Mouse (Mus musculus) CH12.LX (cell line): Measurements from ENCODE around the gene Nexmif. TPM values are rescaled to one million over a fixed set of nuclear protein-coding genes. Genes with fewer than 3 reads are reported as not detected.

Experiments used
- DNase-seq: peaks from one replicate; pipeline ENCODE4 v3.0.0-alpha.2; 2013; ENCODE audit errors: extremely low read depth
- H3K27ac ChIP-seq: 2 replicates; pipeline ENCODE4 v1.5.1; 2012; ENCODE audit warnings: low read depth, mild to moderate bottlenecking, control low read depth, moderate library complexity; ENCODE audit not compliant: insufficient read depth
- H3K27me3 ChIP-seq: replicated peaks from 2 replicates; pipeline ENCODE3; 2012; ENCODE audit warnings: inconsistent platforms
- H3K36me3 ChIP-seq, 2 experiments: replicated peaks in 1 of 2; 2 replicates each; pipeline versions ENCODE3 to v1.6.1; 2012; ENCODE audit warnings: inconsistent platforms in 1 of 2, low read length in 1 of 2, mild to moderate bottlenecking in 1 of 2, mixed read lengths in 1 of 2, moderate library complexity in 1 of 2; ENCODE audit not compliant: control insufficient read depth in 1 of 2, insufficient read depth in 1 of 2
- H3K4me1 ChIP-seq, 2 experiments: 2 replicates each; pipeline ENCODE4 v1.6.1; 2012; ENCODE audit warnings: inconsistent platforms in 1 of 2, moderate library complexity in 1 of 2; ENCODE audit not compliant: insufficient read depth in 2 of 2, control insufficient read depth in 1 of 2
- H3K4me2 ChIP-seq: 2 replicates; pipeline ENCODE4 v1.6.1; 2012; ENCODE audit warnings: low read depth, mild to moderate bottlenecking, control low read depth; ENCODE audit not compliant: poor library complexity, insufficient read depth, severe bottlenecking
- H3K4me3 ChIP-seq, 3 experiments: fragments of 150-350 bp in 1 of 3; sonication (generic) in 1 of 3; replicated peaks in 1 of 3; 2 replicates each; pipeline versions ENCODE3 to v1.5.1; 2011 to 2012; ENCODE audit warnings: low read depth in 2 of 3, low read length in 2 of 3, mild to moderate bottlenecking in 2 of 3, moderate library complexity in 2 of 3, control low read depth in 1 of 3, improper control_type of control experiment in 1 of 3, inconsistent platforms in 1 of 3, mixed read lengths in 1 of 3; ENCODE audit not compliant: poor library complexity in 1 of 3
- H3K79me2 ChIP-seq: replicated peaks from 2 replicates; pipeline ENCODE4 v1.6.1; 2012; ENCODE audit warnings: mild to moderate bottlenecking, moderate library complexity; ENCODE audit not compliant: control insufficient read depth, poor library complexity, insufficient read depth, severe bottlenecking; ENCODE audit errors: extremely low read depth
- H3K9ac ChIP-seq: 2 replicates; pipeline ENCODE4 v1.6.1; 2012; ENCODE audit warnings: low read depth, mild to moderate bottlenecking, control low read depth, moderate library complexity; ENCODE audit not compliant: insufficient read depth
- H3K9me3 ChIP-seq: replicated peaks from 2 replicates; pipeline ENCODE3; 2012; ENCODE audit warnings: low read length, inconsistent platforms, mixed read lengths
- BHLHE40 ChIP-seq: IDR thresholded peaks from 2 replicates; pipeline ENCODE4 v1.6.1; 2011; ENCODE audit warnings: mild to moderate bottlenecking, low read depth, low read length, improper control_type of control experiment
- CHD1 ChIP-seq: IDR thresholded peaks from 2 replicates; pipeline ENCODE4 v1.6.1; 2012; ENCODE audit warnings: low read depth, low read length, improper control_type of control experiment, inconsistent platforms
- CTCF ChIP-seq, 2 experiments: IDR thresholded peaks in 1 of 2; conservative IDR thresholded peaks in 1 of 2; 2 replicates each; pipeline ENCODE4 v1.5.1; 2011 to 2012; ENCODE audit warnings: low read depth in 2 of 2, low read length in 2 of 2, improper control_type of control experiment in 1 of 2, inconsistent platforms in 1 of 2, mild to moderate bottlenecking in 1 of 2, moderate library complexity in 1 of 2
- ELF1 ChIP-seq: IDR thresholded peaks from 2 replicates; pipeline ENCODE4 v1.6.1; 2014; ENCODE audit warnings: low read depth, mild to moderate bottlenecking, inconsistent platforms, low read length, improper control_type of control experiment
- EP300 ChIP-seq: IDR thresholded peaks from 2 replicates; pipeline ENCODE4 v1.6.1; 2011; ENCODE audit warnings: low read length, improper control_type of control experiment
- HCFC1 ChIP-seq: IDR thresholded peaks from 2 replicates; pipeline ENCODE4 v1.6.1; 2012; ENCODE audit warnings: low read depth, mild to moderate bottlenecking, inconsistent platforms, low read length, improper control_type of control experiment
- IRF4 ChIP-seq: IDR thresholded peaks from 2 replicates; pipeline ENCODE4 v1.6.1; 2014; ENCODE audit warnings: low read depth, mild to moderate bottlenecking, inconsistent platforms, low read length, improper control_type of control experiment
- JUND ChIP-seq: conservative IDR thresholded peaks from 2 replicates; pipeline ENCODE4 v1.6.1; 2011; ENCODE audit warnings: low read depth, low read length, improper control_type of control experiment
- KAT2A ChIP-seq: IDR thresholded peaks from 2 replicates; pipeline ENCODE4 v1.6.1; 2012; ENCODE audit warnings: low read length, improper control_type of control experiment, inconsistent platforms; ENCODE audit not compliant: insufficient replicate concordance
- MAFK ChIP-seq: IDR thresholded peaks from 2 replicates; pipeline ENCODE4 v1.6.1; 2011; ENCODE audit warnings: low read length, improper control_type of control experiment; ENCODE audit not compliant: insufficient replicate concordance
- MAZ ChIP-seq: IDR thresholded peaks from 2 replicates; pipeline ENCODE4 v1.6.1; 2012; ENCODE audit warnings: low read depth, mild to moderate bottlenecking, inconsistent platforms, low read length, improper control_type of control experiment, moderate library complexity
- MEF2A ChIP-seq: IDR thresholded peaks from 2 replicates; pipeline ENCODE4 v1.6.1; 2014; ENCODE audit warnings: low read depth, mild to moderate bottlenecking, inconsistent platforms, low read length, improper control_type of control experiment, borderline replicate concordance
- POLR2AphosphoS2 ChIP-seq: IDR thresholded peaks from 2 replicates; pipeline ENCODE4 v1.6.1; 2011; ENCODE audit warnings: low read depth, low read length, improper control_type of control experiment
- SMC3 ChIP-seq: IDR thresholded peaks from 2 replicates; pipeline ENCODE4 v1.6.1; 2011; ENCODE audit warnings: low read depth, low read length, improper control_type of control experiment
- UBTF ChIP-seq: IDR thresholded peaks from 2 replicates; pipeline ENCODE4 v1.6.1; 2012; ENCODE audit warnings: low read depth, mild to moderate bottlenecking, inconsistent platforms, low read length, improper control_type of control experiment, moderate library complexity
- USF2 ChIP-seq: conservative IDR thresholded peaks from 2 replicates; pipeline ENCODE4 v1.6.1; 2011; ENCODE audit warnings: low read depth, low read length, improper control_type of control experiment
- ZKSCAN1 ChIP-seq: IDR thresholded peaks from 2 replicates; pipeline ENCODE4 v1.6.1; 2012; ENCODE audit warnings: low read depth, inconsistent platforms, low read length, improper control_type of control experiment, borderline replicate concordance
- ZNF384 ChIP-seq: IDR thresholded peaks from 2 replicates; pipeline ENCODE4 v1.6.1; 2012; ENCODE audit warnings: low read depth, low read length, improper control_type of control experiment, inconsistent platforms
- dilution Hi-C: fragments of 300-500 bp; cut with MboI; formaldehyde crosslinking; loops from 2 replicates; pipeline ENCODE4 v1.14.3; 2020; ENCODE audit warnings: low sequenced_read_pairs; ENCODE audit not compliant: extremely low pct_unique_long_range_greater_than_20kb, extremely low pct_ligation_motif_present
- in situ Hi-C: fragments of 300-500 bp; cut with MboI; formaldehyde crosslinking; loops from 3 replicates; pipeline ENCODE4 v1.14.3; 2019; ENCODE audit warnings: low sequenced_read_pairs, low pct_ligation_motif_present, low pct_unique_long_range_greater_than_20kb, mixed read lengths
- polyA plus RNA-seq: library from polyadenylated mRNA; unstranded; fragments of >175 nt; gene quantifications from 2 replicates; pipeline ENCODE4 v1.2.1, GENCODE M21; 2012; ENCODE audit warnings: low read depth; ENCODE audit not compliant: insufficient read length
- total RNA-seq, 2 experiments: library from RNA; depleted of rRNA; stranded (reverse); fragments of 300-350 nt in 1 of 2; fragments of >200 nt in 1 of 2; gene quantifications; 2 replicates each; pipeline ENCODE4 v1.2.3; 2012 to 2014

Nexmif gene
- total and polyA plus RNA-seq, 3 experiments: not detected

DNA sequence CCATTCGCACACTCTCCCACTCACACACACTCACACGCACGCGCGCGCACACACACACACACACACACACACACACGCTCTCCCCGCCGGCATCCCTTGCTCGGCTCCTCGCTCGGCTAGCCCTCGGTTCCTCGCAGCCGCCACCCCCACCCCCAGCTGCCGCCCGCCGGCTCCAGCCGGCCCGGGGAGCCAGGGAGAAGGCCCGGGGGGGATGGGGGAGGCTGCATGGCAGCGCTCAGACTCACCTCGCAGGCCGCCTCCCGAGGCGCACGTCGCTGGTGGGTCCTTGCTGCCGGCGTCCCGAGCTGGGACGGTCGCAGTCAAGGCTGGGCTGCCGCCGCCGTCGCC, 623 bp downstream of the Nexmif start:
- H3K4me1 ChIP-seq: no peaks in the 10 kb centered on the region
- H3K9me3 ChIP-seq: peaks cover 5% of the 10 kb centered on the region
- H3K4me2 ChIP-seq: no peak overlapping the region
- H3K9ac ChIP-seq: no peak overlapping the region
- dilution Hi-C loops (no loop called here), in situ Hi-C loops (no loop called here)
- TF ChIP-seq JUND (no peak), BHLHE40 (no peak), POLR2AphosphoS2 (no peak), ELF1 (no peak), UBTF (no peak), MAZ (no peak), ZKSCAN1 (no peak), ZNF384 (no peak), USF2 (no peak), HCFC1 (no peak)
- H3K36me3 ChIP-seq: no peaks in the 10 kb centered on the region
- H3K4me3 ChIP-seq: no peak overlapping the region
- no peak overlapping the region for H3K27ac ChIP-seq
- H3K79me2 ChIP-seq: no peaks in the 10 kb centered on the region
- no peaks in the 10 kb centered on the region for H3K27me3 ChIP-seq
- no peak for DNase-seq

DNA sequence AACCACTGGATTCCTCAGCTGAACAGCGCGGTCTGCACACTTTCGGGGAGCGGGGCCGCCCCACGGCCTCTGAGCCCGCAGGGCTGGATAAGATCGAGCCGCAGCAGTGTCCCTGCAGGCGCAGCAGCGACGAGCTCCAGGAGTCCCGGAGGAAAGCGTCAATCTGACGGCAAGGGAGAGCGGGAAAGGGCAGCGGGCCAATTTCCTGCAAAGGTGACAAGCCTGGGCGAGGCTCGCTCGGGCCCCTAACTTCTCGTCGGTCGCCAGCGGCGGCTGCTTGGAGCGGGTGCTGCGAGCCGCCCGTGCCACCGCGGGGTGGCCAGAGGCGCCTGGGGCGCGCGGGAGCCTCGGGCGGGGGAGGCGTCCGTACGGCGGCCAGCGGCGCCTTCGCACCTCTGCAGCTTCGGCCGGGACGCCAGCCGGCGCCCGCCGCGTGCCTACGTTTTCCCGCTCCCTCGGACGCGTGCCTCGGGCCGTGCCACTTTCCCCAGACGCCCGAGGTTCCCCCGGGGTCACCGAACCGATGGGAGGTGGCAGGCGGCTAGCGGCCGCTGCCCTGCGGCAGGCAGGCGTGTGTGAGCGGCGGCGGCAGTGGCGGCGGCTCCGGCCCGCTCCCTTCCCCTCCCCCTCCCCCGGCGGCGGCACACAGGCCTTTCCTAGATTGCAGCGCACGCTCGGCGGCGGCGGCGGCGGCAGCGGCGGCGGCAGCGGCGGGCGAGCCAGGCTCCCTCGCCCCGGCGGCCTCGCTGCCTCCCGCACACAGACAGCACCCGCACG, 1.2 kb downstream of the Nexmif start:
- Histone ChIP-seq H3K36me3 (no peaks in the 10 kb centered on the region), H3K9ac (no peak overlapping the region)
- dilution Hi-C loops: no loop called here
- TF ChIP-seq KAT2A: no peak
- no peak for TF ChIP-seq EP300
- TF ChIP-seq ELF1: no peak
- no peak for TF ChIP-seq HCFC1
- TF ChIP-seq, all 38 proteins: peak for 0
- in situ Hi-C loops: no loop called here
- Histone ChIP-seq H3K4me1 (no peaks in the 10 kb centered on the region), H3K4me3 (no peak overlapping the region), H3K4me2 (no peak overlapping the region), H3K9me3 (peaks cover 5% of the 10 kb centered on the region), H3K27ac (no peak overlapping the region), H3K27me3 (no peaks in the 10 kb centered on the region), H3K79me2 (no peaks in the 10 kb centered on the region)
- DNase-seq: no peak

DNA sequence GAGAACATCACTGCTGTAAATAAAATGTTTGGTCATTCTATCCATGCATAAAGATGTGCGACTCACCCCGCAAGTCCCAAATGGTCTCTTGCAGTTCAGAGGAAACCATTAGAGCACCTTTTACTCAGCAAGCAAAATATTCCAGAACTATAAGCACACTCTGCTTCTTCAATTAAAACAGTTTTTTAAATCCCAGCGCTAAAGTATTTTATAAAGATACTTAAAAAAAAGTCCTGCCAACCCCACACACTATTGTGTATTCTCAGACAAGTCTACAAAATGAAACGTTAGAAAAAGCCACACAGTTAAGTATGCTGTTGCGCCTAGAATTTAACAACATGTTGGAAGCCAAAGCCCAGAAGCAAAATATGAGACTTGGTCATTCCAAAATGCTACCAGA, 1.9 kb downstream of the Nexmif start:
- in situ Hi-C loops: no loop called here
- no peaks in the 10 kb centered on the region for H3K79me2 ChIP-seq
- dilution Hi-C loops: no loop called here
- no peak for TF ChIP-seq HCFC1
- TF ChIP-seq CHD1: no peak
- TF ChIP-seq MAFK: no peak
- TF ChIP-seq ZNF384: no peak
- no peak for TF ChIP-seq MEF2A
- no peak for TF ChIP-seq POLR2AphosphoS2
- TF ChIP-seq ZKSCAN1: no peak
- TF ChIP-seq SMC3: no peak
- TF ChIP-seq MAZ: no peak
- no peak for TF ChIP-seq IRF4
- TF ChIP-seq CTCF (conservative IDR thresholded peaks at IDR 0.05 in 1 of 2, IDR thresholded peaks at IDR 0.05 in 1 of 2; ENCODE audit: low read depth in 2 of 2, low read length in 2 of 2): no peak
- no peak overlapping the region for H3K27ac ChIP-seq
- H3K4me3 ChIP-seq: no peak overlapping the region
- peaks cover 5% of the 10 kb centered on the region for H3K9me3 ChIP-seq
- H3K9ac ChIP-seq: no peak overlapping the region
- no peaks in the 10 kb centered on the region for H3K27me3 ChIP-seq
- H3K36me3 ChIP-seq: no peaks in the 10 kb centered on the region
- H3K4me1 ChIP-seq: no peaks in the 10 kb centered on the region
- no peak for DNase-seq
- no peak overlapping the region for H3K4me2 ChIP-seq
